Mouse (Mus musculus): ENCODE data around the gene Zfp420. TPM values are rescaled to one million over a fixed set of nuclear protein-coding genes. Genes with fewer than 3 reads are reported as not detected.
A peak's percentile ranks its signal among the peaks of the same experiment; 100 is the strongest.

Zfp420 gene
- 13.8 and 14.3 TPM in 2 replicates for polyA plus RNA-seq (2015; fragmentation: Nextera tagmentation; extraction: Ambion mirVana)

- ATAC-seq, result peak; percentile 98
- Histone ChIP-seq H3K4me1 (peaks cover 8% of the 10 kb centered on the region), H3K27ac (peak within 1 kb of the TSS; percentile 35), H3K4me2 (peak within 1 kb of the TSS; percentile 86), H3K9ac (peak within 1 kb of the TSS; percentile 76), H3K9me3 (replicated peaks) (0 out of 2 replicates have a peak, but pooled peaks cover 3% of the 10 kb centered on the region), H3K36me3 (ENCODE audit: poor library complexity, severe bottlenecking) (peaks cover 5% of the 10 kb centered on the region; the same call in 1 of the 2 replicates), H3K4me3 (peak within 1 kb of the TSS; percentile 67), H3K27me3 (no peaks in the 10 kb centered on the region)
- WGBS, result 8% methylated on average over 32 of the region's 32 CpGs
Measured at GRCm38 (mm10) chr7:29859532-29860517, at the start of gene Zfp420. Zfp420 (plus strand) TSS chr7:29859979.

DNA sequence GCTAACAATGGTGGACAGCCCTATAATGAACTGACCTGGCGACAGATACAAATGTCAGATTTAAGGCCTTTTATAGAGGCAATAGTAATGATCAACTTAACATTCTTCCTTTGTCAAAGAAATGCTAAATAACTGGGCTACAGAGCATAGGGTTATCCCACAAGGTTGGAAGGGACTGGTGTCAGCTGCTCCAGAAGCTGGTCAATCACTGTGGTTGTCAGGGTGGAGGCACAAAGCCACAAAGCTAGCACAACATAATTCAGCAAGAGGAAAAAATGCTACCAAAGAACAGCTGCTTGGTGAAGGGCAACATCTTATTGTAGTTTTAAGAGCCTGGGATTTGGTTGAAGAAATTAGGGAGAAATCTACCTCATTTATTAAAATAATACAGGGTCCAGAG is 47.5 kb upstream of the Zfp420 start:
- Histone ChIP-seq H3K4me3 (no peak overlapping the region), H3K36me3 (ENCODE audit: poor library complexity, severe bottlenecking) (0 out of 2 replicates have a peak, but pooled peaks cover 4% of the 10 kb centered on the region), H3K27ac (no peak overlapping the region), H3K4me2 (no peak overlapping the region), H3K9ac (no peak overlapping the region), H3K27me3 (no peaks in the 10 kb centered on the region), H3K4me1 (peaks cover 22% of the 10 kb centered on the region), H3K9me3 (replicated peaks) (0 out of 2 replicates have a peak, but pooled peaks cover 3% of the 10 kb centered on the region)
- WGBS, result 87% methylated on average over 1 of the region's 1 CpGs
- no peak for ATAC-seq

- WGBS, result 86% methylated on average over 2 of the region's 2 CpGs
- peak overlapping the region; percentile 81 for H3K4me2 ChIP-seq
- peak overlapping the region; percentile 77; the same call in 1 of the 2 replicates for H3K4me3 ChIP-seq
- H3K4me1 ChIP-seq, result peaks cover 38% of the 10 kb centered on the region
- no peak for ATAC-seq
- 0 out of 2 replicates have a peak, but pooled peaks cover 4% of the 10 kb centered on the region for H3K36me3 ChIP-seq (ENCODE audit: poor library complexity, severe bottlenecking)
- H3K9ac ChIP-seq, result no peak overlapping the region
- no peak overlapping the region for H3K27ac ChIP-seq
- H3K27me3 ChIP-seq, result no peaks in the 10 kb centered on the region
- 0 out of 2 replicates have a peak, but pooled peaks cover under 1% of the 10 kb centered on the region for H3K9me3 ChIP-seq (replicated peaks)
Measured at GRCm38 (mm10) chr7:29814381-29814780, 45.4 kb upstream of the Zfp420 start.

DNA sequence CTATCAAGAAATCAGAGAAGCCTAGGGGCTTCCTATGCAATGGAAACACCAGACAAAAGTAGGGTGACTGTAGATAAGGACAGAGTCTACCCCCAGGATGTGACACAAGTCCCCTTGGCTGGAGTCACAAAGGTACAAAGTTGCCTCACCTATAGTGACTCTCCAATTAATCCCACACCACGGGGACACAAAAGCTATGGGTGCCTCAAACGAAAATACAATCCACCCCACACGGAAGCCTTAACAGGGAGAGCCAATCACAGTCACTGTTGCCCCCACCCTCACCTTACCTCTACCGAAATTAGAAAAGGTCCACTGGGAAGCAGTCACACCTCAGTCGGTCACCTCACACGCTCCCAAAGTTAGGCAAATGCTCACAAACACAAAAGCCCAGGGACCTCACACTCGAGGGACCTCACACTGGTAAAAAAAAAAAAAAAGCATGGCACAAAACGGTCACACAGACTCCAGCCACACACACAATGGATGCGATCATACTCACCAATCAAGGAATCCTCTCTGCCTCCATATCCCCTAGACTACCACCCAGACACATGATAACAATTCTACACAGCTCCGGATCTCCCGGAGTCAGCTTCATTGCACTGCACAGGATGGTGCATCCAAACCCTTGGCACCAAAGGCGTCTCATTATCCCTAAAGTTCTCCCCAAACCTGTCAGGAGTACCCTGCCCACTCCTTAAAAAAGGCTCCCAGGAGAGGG is 44.6 kb upstream of the Zfp420 start:
- H3K27me3 ChIP-seq, result no peaks in the 10 kb centered on the region
- peak overlapping the region; percentile 84 for H3K9ac ChIP-seq
- peak overlapping the region; percentile 77 for H3K4me3 ChIP-seq
- H3K36me3 ChIP-seq (ENCODE audit: poor library complexity, severe bottlenecking), result 0 out of 2 replicates have a peak, but pooled peaks cover 4% of the 10 kb centered on the region
- H3K4me2 ChIP-seq, result peak overlapping the region; percentile 81
- H3K27ac ChIP-seq, result peak overlapping the region; percentile 73
- peaks cover 41% of the 10 kb centered on the region for H3K4me1 ChIP-seq
- ATAC-seq, result peak; percentile 59
- 3% methylated on average over 12 of the region's 12 CpGs for WGBS
- no peaks in the 10 kb centered on the region for H3K9me3 ChIP-seq (replicated peaks)

DNA sequence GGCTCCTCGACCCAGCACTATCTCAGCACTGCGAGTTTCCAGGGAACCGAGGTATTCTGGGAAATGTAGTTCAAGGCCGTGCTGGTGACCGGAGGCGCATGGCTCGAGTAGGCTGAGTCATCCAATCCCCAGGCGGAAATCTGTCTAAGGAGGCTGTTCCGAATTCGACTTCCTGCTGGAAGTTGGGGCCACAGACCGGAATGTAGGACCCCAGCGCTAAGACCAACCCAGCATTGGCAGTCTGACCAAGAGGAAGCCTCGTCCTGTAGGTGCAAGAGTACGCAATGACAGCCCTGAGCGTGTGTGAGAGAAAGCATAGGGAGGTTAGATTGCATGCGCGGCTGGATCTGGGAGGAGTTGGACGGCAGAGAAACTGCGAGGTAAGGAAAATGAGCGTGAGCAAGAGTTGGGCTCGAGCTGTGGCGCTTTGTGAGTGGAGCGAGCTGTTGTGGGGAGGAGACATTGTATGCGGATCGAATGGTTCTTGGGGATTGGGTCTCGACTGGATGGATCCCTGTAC is 43.8 kb upstream of the Zfp420 start, which contains the start of gene Zfp790:
TSS of gene Zfp790 (plus strand) at position 205 of the 520 bp plus-strand sequence.
- H3K9me3 ChIP-seq (replicated peaks), result no peaks in the 10 kb centered on the region
- no peaks in the 10 kb centered on the region for H3K27me3 ChIP-seq
- peak; percentile 94 for ATAC-seq
- peaks cover 8% of the 10 kb centered on the region; the same call in 1 of the 2 replicates for H3K36me3 ChIP-seq (ENCODE audit: poor library complexity, severe bottlenecking)
- peak within 1 kb of the TSS; percentile 73 for H3K27ac ChIP-seq
- peak within 1 kb of the TSS; percentile 81 for H3K4me2 ChIP-seq
- peaks cover 41% of the 10 kb centered on the region for H3K4me1 ChIP-seq
- H3K9ac ChIP-seq, result peak within 1 kb of the TSS; percentile 84
- WGBS, result under 1% methylated on average over 26 of the region's 26 CpGs
- H3K4me3 ChIP-seq, result peak within 1 kb of the TSS; percentile 77

GRCm38 (mm10) chr7:29818619-29819254 is 41.0 kb upstream of the Zfp420 start:
- Histone ChIP-seq H3K9ac (peak overlapping the region; percentile 74), H3K4me2 (peak overlapping the region; percentile 85), H3K4me1 (peaks cover 41% of the 10 kb centered on the region), H3K27me3 (no peaks in the 10 kb centered on the region), H3K9me3 (replicated peaks) (no peaks in the 10 kb centered on the region), H3K27ac (0 out of 2 replicates have a peak overlapping the region, but pooled peaks have one; percentile 40), H3K36me3 (ENCODE audit: poor library complexity, severe bottlenecking) (peaks cover 28% of the 10 kb centered on the region), H3K4me3 (peak overlapping the region; percentile 66)
- peak; percentile 82 for ATAC-seq
- 5% methylated on average over 12 of the region's 12 CpGs for WGBS

DNA sequence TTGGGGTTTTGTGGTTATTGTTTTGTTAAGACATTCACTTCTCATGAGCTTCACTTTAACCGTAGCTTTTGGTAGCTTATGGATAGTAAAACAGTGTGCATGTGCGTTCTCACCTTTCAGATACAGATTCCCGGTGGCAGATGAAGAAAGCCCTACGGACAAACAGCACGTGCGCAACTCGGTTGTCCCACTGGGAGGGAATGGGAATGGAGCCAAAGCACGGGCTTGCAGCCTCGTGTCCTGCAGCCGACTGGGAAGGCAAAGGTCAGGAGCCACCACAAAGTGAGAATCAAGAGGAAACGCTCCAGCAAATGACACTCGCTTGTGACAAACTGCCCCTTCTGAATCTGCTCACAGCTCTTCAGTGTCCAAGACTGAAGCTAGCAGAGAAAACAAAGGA is 31.8 kb upstream of the Zfp420 start:
- Histone ChIP-seq H3K4me1 (no peaks in the 10 kb centered on the region), H3K4me2 (no peak overlapping the region), H3K27ac (no peak overlapping the region), H3K36me3 (ENCODE audit: poor library complexity, severe bottlenecking) (peaks cover 87% of the 10 kb centered on the region), H3K9ac (no peak overlapping the region), H3K27me3 (no peaks in the 10 kb centered on the region), H3K9me3 (replicated peaks) (no peaks in the 10 kb centered on the region), H3K4me3 (no peak overlapping the region)
- WGBS, result 95% methylated on average over 12 of the region's 12 CpGs
- no peak for ATAC-seq

DNA sequence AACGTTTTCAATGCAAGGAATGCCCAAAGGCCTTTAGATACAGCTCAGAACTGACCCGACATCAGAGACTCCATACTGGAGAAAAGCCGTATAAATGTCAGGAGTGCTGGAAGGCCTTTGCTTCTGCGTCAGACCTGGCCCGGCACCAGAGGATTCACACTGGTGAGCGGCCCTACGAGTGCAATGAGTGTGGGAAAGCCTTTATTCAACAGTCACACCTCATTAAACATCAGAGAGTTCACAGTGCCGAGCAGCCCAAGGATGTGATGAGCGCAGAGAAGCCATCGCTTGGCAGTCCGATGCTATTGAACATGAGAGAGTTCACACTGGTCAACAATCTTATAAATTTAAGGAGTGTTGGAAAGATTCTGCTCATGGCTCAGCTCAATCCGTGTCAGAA is 30.0 kb upstream of the Zfp420 start:
- Histone ChIP-seq H3K36me3 (ENCODE audit: poor library complexity, severe bottlenecking) (peaks cover 83% of the 10 kb centered on the region), H3K4me3 (no peak overlapping the region), H3K9ac (no peak overlapping the region; the same call in 1 of the 2 replicates), H3K27me3 (no peaks in the 10 kb centered on the region), H3K27ac (no peak overlapping the region), H3K4me1 (no peaks in the 10 kb centered on the region), H3K4me2 (no peak overlapping the region), H3K9me3 (replicated peaks) (no peaks in the 10 kb centered on the region)
- 88% methylated on average over 12 of the region's 12 CpGs for WGBS
- ATAC-seq, result no peak

DNA sequence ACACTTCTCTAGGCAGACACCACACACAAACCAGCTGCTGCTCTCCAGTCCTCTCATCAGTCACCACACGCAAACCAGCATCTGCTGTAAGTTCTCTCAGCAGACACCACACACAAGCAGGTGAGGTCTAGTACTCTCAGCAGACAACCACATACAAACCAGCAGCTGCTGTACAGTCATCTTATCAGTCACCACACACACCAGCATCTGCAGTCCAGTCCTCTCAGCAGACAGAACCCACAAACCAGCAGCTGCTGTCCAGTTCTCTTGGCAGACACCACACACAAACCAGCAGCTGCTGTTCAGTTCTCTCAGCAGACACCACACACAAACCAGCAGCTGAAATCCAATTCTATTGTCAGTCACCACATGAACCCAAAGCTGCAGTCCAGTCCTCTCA is 23.0 kb upstream of the Zfp420 start:
- Histone ChIP-seq H3K9me3 (replicated peaks) (no peaks in the 10 kb centered on the region), H3K4me2 (no peak overlapping the region), H3K4me1 (no peaks in the 10 kb centered on the region), H3K27ac (0 out of 2 replicates have a peak overlapping the region, but pooled peaks have one; percentile 10), H3K9ac (no peak overlapping the region), H3K4me3 (no peak overlapping the region), H3K27me3 (no peaks in the 10 kb centered on the region), H3K36me3 (ENCODE audit: poor library complexity, severe bottlenecking) (peaks cover 29% of the 10 kb centered on the region)
- no peak for ATAC-seq
- WGBS, result 95% methylated on average over 1 of the region's 1 CpGs

DNA sequence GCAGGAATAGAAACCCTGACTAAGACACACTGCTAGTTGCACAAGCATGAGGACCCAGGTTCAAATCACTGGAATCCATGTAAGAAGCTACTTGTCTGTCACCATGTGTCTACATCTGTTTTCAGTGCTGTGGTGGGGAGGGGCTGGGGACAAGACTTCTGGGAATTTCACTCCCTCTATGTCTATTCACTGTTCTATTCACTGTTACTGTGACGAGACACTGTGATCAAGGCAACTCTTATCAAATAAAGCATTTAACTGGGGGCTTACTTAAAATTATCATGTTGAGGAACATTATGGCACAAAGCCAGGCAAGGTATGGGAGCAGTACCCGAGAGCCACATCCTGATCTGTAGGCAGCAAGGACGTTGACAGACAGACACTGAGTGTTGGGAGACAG is 20.5 kb upstream of the Zfp420 start:
- 88% methylated on average over 3 of the region's 3 CpGs for WGBS
- no peak overlapping the region for H3K4me3 ChIP-seq
- H3K4me1 ChIP-seq, result no peaks in the 10 kb centered on the region
- no peak overlapping the region for H3K9ac ChIP-seq
- ATAC-seq, result no peak
- H3K4me2 ChIP-seq, result no peak overlapping the region
- no peaks in the 10 kb centered on the region for H3K9me3 ChIP-seq (replicated peaks)
- H3K36me3 ChIP-seq (ENCODE audit: poor library complexity, severe bottlenecking), result peaks cover 21% of the 10 kb centered on the region
- H3K27ac ChIP-seq, result no peak overlapping the region
- H3K27me3 ChIP-seq, result no peaks in the 10 kb centered on the region

GRCm38 (mm10) chr7:29842105-29842504 is 17.7 kb upstream of the Zfp420 start:
- Histone ChIP-seq H3K9ac (no peak overlapping the region), H3K4me3 (no peak overlapping the region), H3K9me3 (replicated peaks) (no peaks in the 10 kb centered on the region), H3K4me2 (no peak overlapping the region), H3K27me3 (no peaks in the 10 kb centered on the region), H3K36me3 (ENCODE audit: poor library complexity, severe bottlenecking) (peaks cover 39% of the 10 kb centered on the region), H3K27ac (no peak overlapping the region), H3K4me1 (no peaks in the 10 kb centered on the region)
- ATAC-seq, result no peak
- WGBS, result 100% methylated on average over 1 of the region's 1 CpGs

Measured in forebrain, embryonic 13.5 days (tissue).